Mouse (Mus musculus) embryonic facial prominence, embryonic 14.5 days (tissue): ENCODE measurements around the gene Ttc5. TPM values are rescaled to one million over a fixed set of nuclear protein-coding genes. Genes with fewer than 3 reads are reported as not detected.

Source experiments
- ATAC-seq: fragments of 200-750 bp; cut with Nextera tagmentation; 2 replicates; pipeline ENCODE4 v1.8.0; 2017; ENCODE audit warnings: low read depth, moderate number of reproducible peaks, moderate TSS enrichment
- DNase-seq: peaks from one replicate; pipeline ENCODE4 v3.0.0-alpha.2; 2015; ENCODE audit warnings: low spot score
- H3K27ac ChIP-seq: fragments of 300-500 bp; sonication (generic); replicated peaks from 2 replicates; pipeline ENCODE4 v1.5.1; 2014; ENCODE audit warnings: low read depth, mild to moderate bottlenecking, low read length, moderate library complexity
- H3K27me3 ChIP-seq: fragments of 300-500 bp; sonication (generic); replicated peaks from 2 replicates; pipeline ENCODE4 v1.6.1; 2014; ENCODE audit warnings: low read length; ENCODE audit not compliant: control insufficient read depth, insufficient read depth
- H3K36me3 ChIP-seq: fragments of 300-500 bp; sonication (generic); 2 replicates; pipeline ENCODE4 v1.6.1; 2014; ENCODE audit warnings: low read length, mixed read lengths; ENCODE audit not compliant: control insufficient read depth, insufficient read depth
- H3K4me1 ChIP-seq: fragments of 300-500 bp; sonication (generic); 2 replicates; pipeline ENCODE4 v1.6.1; 2014; ENCODE audit warnings: antibody characterized with exemption, low read length; ENCODE audit not compliant: control insufficient read depth, insufficient read depth
- H3K4me2 ChIP-seq: fragments of 300-500 bp; sonication (generic); 2 replicates; pipeline ENCODE4 v1.6.1; 2014; ENCODE audit warnings: low read depth, mild to moderate bottlenecking, low read length, moderate library complexity, mixed read lengths
- H3K4me3 ChIP-seq: fragments of 300-500 bp; sonication (generic); 2 replicates; pipeline ENCODE4 v1.5.1; 2014; ENCODE audit warnings: low read depth, mild to moderate bottlenecking, low read length
- H3K9ac ChIP-seq: fragments of 300-500 bp; sonication (generic); 2 replicates; pipeline ENCODE4 v1.6.1; 2014; ENCODE audit warnings: low read depth, mild to moderate bottlenecking, low read length, moderate library complexity, mixed read lengths
- H3K9me3 ChIP-seq: fragments of 300-500 bp; sonication (generic); 2 replicates; pipeline ENCODE4 v1.6.1; 2016; ENCODE audit warnings: low read length; ENCODE audit not compliant: control insufficient read depth
- WGBS: fragments of 180-500 bp; shearing (Covaris S2); extraction: QIAGEN DNeasy Blood & Tissue Kit; methylation state at CpG from one replicate; pipeline ENCODE4 v1.1.7; 2014; 5-methylcytosine and 5-hydroxymethylcytosine counted together
- polyA plus RNA-seq: library from polyadenylated mRNA; unstranded; fragments of >200 nt; fragmentation: Nextera tagmentation; extraction: Ambion mirVana; gene quantifications from 2 replicates; pipeline ENCODE4 v1.2.1, GENCODE M21; 2014

Ttc5 gene
- polyA plus RNA-seq: 57.7 and 68.7 TPM in 2 replicates

DNA sequence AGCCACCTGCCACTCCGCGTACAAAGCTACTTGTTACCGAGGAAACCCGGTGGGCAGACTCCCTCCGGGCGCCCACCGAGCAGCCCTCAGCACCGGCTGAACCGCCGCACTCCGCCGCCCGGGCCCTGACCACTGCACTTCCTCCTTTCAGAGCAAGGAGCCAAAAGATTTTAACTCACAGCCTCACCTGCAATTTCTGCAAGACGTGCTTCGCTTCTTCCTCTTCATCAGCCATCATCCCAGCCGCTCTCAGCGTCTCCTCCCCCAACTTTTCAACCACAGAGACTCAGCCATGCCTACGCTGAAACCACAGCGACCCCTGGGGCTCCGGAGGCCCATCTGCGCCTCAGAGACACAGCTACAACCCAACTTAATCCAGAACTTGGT lies at the start of gene Ttc5:
Ttc5 (minus strand) TSS at position 269 of the 387 bp plus-strand sequence.
- Histone ChIP-seq H3K27me3 (no peaks in the 10 kb centered on the region), H3K4me3 (peak within 1 kb of the TSS; percentile 85), H3K4me2 (peak within 1 kb of the TSS; percentile 60), H3K4me1 (no peaks in the 10 kb centered on the region), H3K27ac (peak within 1 kb of the TSS; percentile 68), H3K9ac (peak within 1 kb of the TSS; percentile 84), H3K36me3 (peaks cover 15% of the 10 kb centered on the region), H3K9me3 (no peaks in the 10 kb centered on the region)
- DNase-seq: peak; percentile 87
- peak; percentile 94 for ATAC-seq
- WGBS: 0% methylated on average over 15 of the region's 21 CpGs

DNA sequence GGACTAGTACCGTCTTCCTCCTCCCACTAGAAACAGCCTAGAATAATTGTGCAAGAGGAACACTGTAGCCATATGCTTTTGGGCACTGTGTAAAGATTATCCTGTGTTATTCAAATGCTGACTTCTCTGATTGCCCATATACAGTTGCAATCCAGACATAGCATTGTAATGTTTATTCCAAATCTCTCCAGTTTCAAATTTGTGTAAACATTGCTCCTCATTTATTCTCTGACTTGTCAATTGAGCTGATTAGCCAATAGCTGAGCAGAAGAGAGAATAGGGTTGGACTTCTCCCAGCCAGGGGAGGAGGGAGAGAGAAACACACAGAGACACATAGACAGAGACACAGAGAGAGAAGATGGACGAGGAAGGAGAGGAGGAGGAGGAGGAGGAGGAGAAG lies 49.1 kb upstream of the Ttc5 start:
- Histone ChIP-seq H3K4me3 (no peak overlapping the region), H3K36me3 (0 out of 2 replicates have a peak, but pooled peaks cover 3% of the 10 kb centered on the region), H3K4me1 (no peaks in the 10 kb centered on the region), H3K9me3 (no peaks in the 10 kb centered on the region), H3K27me3 (no peaks in the 10 kb centered on the region), H3K27ac (no peak overlapping the region), H3K9ac (no peak overlapping the region), H3K4me2 (no peak overlapping the region)
- ATAC-seq (no peak), DNase-seq (peak; percentile 4)
- 45% methylated on average over 2 of the region's 2 CpGs for WGBS

DNA sequence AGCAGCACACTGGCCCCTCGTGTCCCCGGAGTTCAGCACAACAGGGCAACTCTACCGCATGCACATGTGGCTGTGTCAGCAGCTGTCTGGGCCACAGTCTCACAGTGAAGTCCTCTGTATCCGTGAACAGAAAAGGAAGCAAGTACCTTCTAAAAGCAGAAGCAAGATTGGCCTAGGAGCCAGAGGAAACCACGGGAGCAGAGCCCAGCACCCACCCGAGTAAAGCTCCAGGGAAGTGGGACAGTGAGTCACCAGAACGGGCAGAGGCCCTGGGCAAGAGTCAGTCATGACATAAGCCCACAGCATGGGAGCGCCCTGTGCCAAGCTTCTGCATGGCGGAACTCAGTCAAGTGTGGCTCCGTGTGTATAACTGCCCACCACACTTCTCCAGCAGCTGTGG lies 48.6 kb upstream of the Ttc5 start:
- H3K27me3 ChIP-seq: no peaks in the 10 kb centered on the region
- H3K9me3 ChIP-seq: no peaks in the 10 kb centered on the region
- WGBS: 78% methylated on average over 10 of the region's 10 CpGs
- peak; percentile 6 for DNase-seq
- H3K9ac ChIP-seq: no peak overlapping the region
- no peaks in the 10 kb centered on the region for H3K4me1 ChIP-seq
- no peak for ATAC-seq
- H3K4me2 ChIP-seq: no peak overlapping the region
- H3K4me3 ChIP-seq: no peak overlapping the region
- 0 out of 2 replicates have a peak, but pooled peaks cover 7% of the 10 kb centered on the region for H3K36me3 ChIP-seq
- no peak overlapping the region; the same call in 1 of the 2 replicates for H3K27ac ChIP-seq

DNA sequence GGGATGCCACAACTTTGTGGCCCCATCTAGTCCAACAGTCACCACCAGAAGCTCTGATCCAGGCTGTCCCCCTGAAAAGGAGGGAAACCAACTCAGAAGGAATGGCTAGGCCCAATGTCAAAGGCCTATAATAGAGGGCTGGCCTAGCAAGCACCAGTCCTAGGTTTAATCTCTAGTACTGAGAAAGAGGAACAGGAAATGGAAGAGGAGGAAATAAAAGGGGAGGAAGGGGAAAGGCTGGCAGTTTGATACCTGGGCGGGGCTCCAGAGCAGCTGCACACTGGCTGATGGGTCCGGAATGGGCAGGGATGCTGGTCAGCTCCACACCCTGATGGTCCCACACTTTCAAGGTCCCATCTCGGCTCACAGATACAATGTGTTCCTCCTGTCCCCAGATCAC lies 44.6 kb upstream of the Ttc5 start:
- Histone ChIP-seq H3K27ac (no peak overlapping the region), H3K36me3 (0 out of 2 replicates have a peak, but pooled peaks cover 10% of the 10 kb centered on the region), H3K27me3 (no peaks in the 10 kb centered on the region), H3K4me1 (no peaks in the 10 kb centered on the region), H3K4me2 (no peak overlapping the region), H3K9ac (no peak overlapping the region), H3K9me3 (no peaks in the 10 kb centered on the region), H3K4me3 (no peak overlapping the region)
- 79% methylated on average over 3 of the region's 3 CpGs for WGBS
- DNase-seq (no peak), ATAC-seq (no peak)

DNA sequence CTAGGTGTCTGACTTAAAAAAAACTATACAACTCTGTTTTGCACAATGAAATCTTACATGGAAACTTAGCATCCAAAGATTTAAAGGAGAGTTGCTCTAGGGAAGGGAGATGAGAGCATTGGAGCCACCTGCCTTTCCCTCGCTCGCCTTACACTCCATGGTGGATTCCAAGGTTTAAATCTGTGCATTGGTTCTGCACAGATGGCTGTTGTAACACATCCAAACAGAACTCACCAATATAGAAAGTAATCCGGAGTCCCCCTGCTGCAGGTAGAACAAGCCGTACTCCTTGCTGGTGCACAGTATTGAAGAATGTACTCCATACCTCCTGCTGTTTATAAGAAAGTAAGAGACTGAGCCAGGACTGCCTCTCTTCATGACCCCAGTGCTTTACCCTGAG lies 41.3 kb upstream of the Ttc5 start:
- no peak for DNase-seq
- H3K9me3 ChIP-seq: no peaks in the 10 kb centered on the region
- no peak overlapping the region for H3K27ac ChIP-seq
- ATAC-seq: no peak
- H3K36me3 ChIP-seq: peaks cover 32% of the 10 kb centered on the region
- no peak overlapping the region for H3K4me2 ChIP-seq
- WGBS: 86% methylated on average over 4 of the region's 4 CpGs
- no peaks in the 10 kb centered on the region for H3K27me3 ChIP-seq
- H3K4me3 ChIP-seq: no peak overlapping the region
- no peaks in the 10 kb centered on the region for H3K4me1 ChIP-seq
- H3K9ac ChIP-seq: no peak overlapping the region

DNA sequence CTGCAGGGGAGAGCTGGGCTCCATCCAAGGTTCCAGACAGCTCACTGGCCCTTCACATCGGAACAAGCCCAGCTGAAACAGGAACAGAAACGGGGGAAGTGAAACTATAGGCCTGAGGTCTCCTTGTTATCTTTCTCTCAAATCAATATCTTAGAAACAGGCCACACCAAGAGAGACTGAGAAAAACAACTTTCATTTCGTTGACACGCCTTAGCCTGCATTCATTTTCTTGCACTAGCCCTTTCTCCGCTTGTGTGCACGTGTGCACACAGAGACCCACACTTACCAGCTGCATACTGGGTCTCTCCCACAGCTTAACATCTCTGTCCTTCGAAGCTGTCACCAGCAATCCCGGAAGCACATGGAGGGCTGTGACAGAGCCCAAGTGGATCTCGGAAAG lies 38.9 kb upstream of the Ttc5 start:
- Histone ChIP-seq H3K4me3 (no peak overlapping the region), H3K9ac (no peak overlapping the region), H3K9me3 (no peaks in the 10 kb centered on the region), H3K4me1 (no peaks in the 10 kb centered on the region), H3K4me2 (no peak overlapping the region), H3K36me3 (peaks cover 48% of the 10 kb centered on the region), H3K27ac (no peak overlapping the region), H3K27me3 (no peaks in the 10 kb centered on the region)
- no peak for DNase-seq
- ATAC-seq: no peak
- 87% methylated on average over 9 of the region's 9 CpGs for WGBS

DNA sequence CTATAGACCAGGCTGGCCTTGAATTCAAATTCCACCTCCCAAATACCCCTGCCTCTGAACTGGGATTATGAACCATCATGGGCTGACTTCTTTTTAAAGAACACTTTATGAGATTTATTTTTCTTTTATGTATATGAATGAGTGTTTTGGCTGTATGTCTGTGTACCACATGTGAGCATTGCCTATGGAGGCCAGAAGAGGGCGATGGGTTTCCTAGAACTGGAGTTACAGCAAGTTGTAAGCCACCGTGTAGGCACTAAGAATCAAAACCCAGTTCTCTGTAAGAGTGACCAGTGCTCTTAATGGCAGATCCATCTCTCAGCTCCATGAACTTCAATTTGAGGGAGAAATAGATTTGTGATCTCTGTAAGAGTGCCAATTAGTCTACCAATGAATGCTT lies 37.9 kb upstream of the Ttc5 start:
- Histone ChIP-seq H3K9me3 (no peaks in the 10 kb centered on the region), H3K36me3 (peaks cover 48% of the 10 kb centered on the region), H3K4me1 (no peaks in the 10 kb centered on the region), H3K27ac (no peak overlapping the region), H3K4me2 (no peak overlapping the region), H3K27me3 (no peaks in the 10 kb centered on the region), H3K9ac (no peak overlapping the region), H3K4me3 (no peak overlapping the region)
- no peak for DNase-seq
- no peak for ATAC-seq
- WGBS: 73% methylated on average over 2 of the region's 2 CpGs

DNA sequence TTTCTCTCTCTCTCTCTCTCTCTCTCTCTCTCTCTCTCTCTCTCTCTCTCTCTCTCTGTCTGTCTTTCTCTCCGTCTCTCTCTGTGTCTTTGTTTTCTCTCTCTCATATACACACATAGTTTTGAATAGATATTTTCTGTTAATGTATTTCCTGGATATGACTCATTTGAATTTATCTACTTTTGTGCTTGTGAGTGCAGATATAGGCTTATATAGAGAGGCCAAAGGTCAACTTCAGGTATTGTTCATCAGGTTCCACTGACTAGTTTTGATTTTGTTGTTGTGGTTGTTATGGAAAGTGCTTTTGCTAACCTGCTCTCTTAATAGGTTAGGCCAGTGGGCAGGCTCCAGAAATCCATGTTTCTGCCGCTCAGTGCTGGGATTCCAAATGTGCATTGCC lies 27.7 kb upstream of the Ttc5 start:
- H3K4me2 ChIP-seq: no peak overlapping the region
- H3K9ac ChIP-seq: no peak overlapping the region
- DNase-seq (no peak), ATAC-seq (no peak)
- no peak overlapping the region for H3K4me3 ChIP-seq
- H3K27ac ChIP-seq: no peak overlapping the region
- no peaks in the 10 kb centered on the region for H3K9me3 ChIP-seq
- no peaks in the 10 kb centered on the region for H3K27me3 ChIP-seq
- WGBS: 86% methylated on average over 2 of the region's 2 CpGs
- peaks cover 3% of the 10 kb centered on the region; the same call in 1 of the 2 replicates for H3K4me1 ChIP-seq
- H3K36me3 ChIP-seq: peaks cover 74% of the 10 kb centered on the region

DNA sequence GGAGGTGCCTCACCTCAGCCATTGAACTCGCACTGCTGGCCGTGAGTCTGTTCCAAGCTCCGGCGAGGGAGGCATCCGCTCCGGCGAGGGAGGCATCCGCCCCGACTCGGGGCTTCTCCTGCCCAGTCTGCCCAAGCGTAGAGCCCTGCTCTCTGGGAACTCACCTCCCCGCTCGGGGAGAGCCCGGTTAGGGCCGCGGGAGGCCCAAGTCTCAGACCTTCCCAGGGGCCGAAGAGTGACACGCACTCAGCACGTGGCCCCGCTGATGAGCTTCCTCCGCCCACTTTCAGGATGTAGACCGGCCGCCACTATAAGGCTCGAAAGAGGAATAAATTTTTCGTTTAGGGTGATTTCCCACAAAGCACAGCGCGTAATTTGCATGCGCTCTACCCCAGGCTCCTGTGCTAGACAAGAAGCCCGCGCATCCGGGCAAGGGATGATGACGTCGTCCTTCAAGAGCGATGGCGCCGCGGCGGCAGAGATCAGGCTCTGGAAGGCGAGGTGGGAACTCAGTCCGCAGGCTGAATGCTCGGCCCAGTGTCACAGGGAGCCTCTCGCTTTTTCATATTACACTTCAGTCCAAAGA lies 22.3 kb upstream of the Ttc5 start, which contains the start of the genes Ccnb1ip1 and Parp2:
Ccnb1ip1 (minus strand) TSS at position 246 of the 586 bp plus-strand sequence.
Parp2 (plus strand) TSS at position 355 of the 586 bp plus-strand sequence.
- Histone ChIP-seq H3K27me3 (no peaks in the 10 kb centered on the region), H3K9me3 (no peaks in the 10 kb centered on the region), H3K4me2 (peak within 1 kb of the TSS; percentile 64), H3K9ac (peak within 1 kb of the TSS; percentile 80), H3K4me3 (peak within 1 kb of the TSS; percentile 63), H3K27ac (peak within 1 kb of the TSS; percentile 94), H3K4me1 (peaks cover 3% of the 10 kb centered on the region; the same call in 1 of the 2 replicates), H3K36me3 (peaks cover 26% of the 10 kb centered on the region)
- 1% methylated on average over 41 of the region's 42 CpGs for WGBS
- peak; percentile 99 for ATAC-seq
- peak; percentile 99 for DNase-seq
